Mouse (Mus musculus): ENCODE results near the gene Sf3a3. TPM values are rescaled to one million over a fixed set of nuclear protein-coding genes. Genes with fewer than 3 reads are reported as not detected.
"Not testable (repeated sequence)": the region's sequence is repeated elsewhere in the genome, so short reads cannot be mapped to it uniquely, and the experiment has no call there.

The Sf3a3 gene
- total RNA-seq, 1 experiment: 117 TPM

GRCm38 (mm10) chr4:124708200-124708517 is 6.4 kb upstream of the Sf3a3 start:
- H3K36me3 ChIP-seq (ENCODE audit: control insufficient read depth, insufficient read depth, low read length, poor library complexity, severe bottlenecking); H3K9me3 ChIP-seq (ENCODE audit: control insufficient read depth, insufficient read depth, low read depth, low read length); DNase-seq (ENCODE audit: low read depth, low spot score); in situ Hi-C loops (cut with MboI; ENCODE audit: low sequenced_read_pairs in 2 of 2, unreplicated experiment in 2 of 2): not testable (repeated sequence)
- Histone ChIP-seq H3K4me1 (ENCODE audit: control insufficient read depth in 2 of 2, insufficient read depth in 2 of 2, low read length in 2 of 2, poor library complexity in 1 of 2) (peaks cover 4 to 34% of the 10 kb centered on the region in 2 experiments; a peak in 3 of 4 replicates), H3K9ac (ENCODE audit: insufficient read depth, low read depth, low read length, poor library complexity, severe bottlenecking) (peak overlapping the region; percentile 80), H3K27ac (ENCODE audit: insufficient read depth, low read depth, low read length, poor library complexity, severe bottlenecking) (peak overlapping the region; percentile 93), H3K4me3 (ENCODE audit: insufficient read depth in 1 of 2, low read depth in 1 of 2, low read length in 2 of 2, poor library complexity in 1 of 2, severe bottlenecking in 1 of 2) (peak overlapping the region in 1 of 2 experiments; percentile 57; a peak in 3 of 4 replicates)
- peak; percentile 81; the same call in 1 of the 2 replicates for TF ChIP-seq ZNF384 (IDR thresholded peaks at IDR 0.05; ENCODE audit: low read depth, low read length)

GRCm38 (mm10) chr4:124708518-124709477 is 5.8 kb upstream of the Sf3a3 start:
- peak; percentile 83 for DNase-seq (ENCODE audit: low read depth, low spot score)
- in situ Hi-C loops (cut with MboI; ENCODE audit: low sequenced_read_pairs in 2 of 2, unreplicated experiment in 2 of 2): no loop called here
- Histone ChIP-seq H3K4me1 (ENCODE audit: control insufficient read depth in 2 of 2, insufficient read depth in 2 of 2, low read length in 2 of 2, poor library complexity in 1 of 2) (peaks cover 2 to 27% of the 10 kb centered on the region in 2 experiments; a peak in 3 of 4 replicates), H3K4me3 (ENCODE audit: insufficient read depth in 1 of 2, low read depth in 1 of 2, low read length in 2 of 2, poor library complexity in 1 of 2, severe bottlenecking in 1 of 2) (peak overlapping the region; percentile 57 to 62), H3K9ac (ENCODE audit: insufficient read depth, low read depth, low read length, poor library complexity, severe bottlenecking) (peak overlapping the region; percentile 80), H3K9me3 (ENCODE audit: control insufficient read depth, insufficient read depth, low read depth, low read length) (no peaks in the 10 kb centered on the region), H3K27ac (ENCODE audit: insufficient read depth, low read depth, low read length, poor library complexity, severe bottlenecking) (peak overlapping the region; percentile 93), H3K36me3 (ENCODE audit: control insufficient read depth, insufficient read depth, low read length, poor library complexity, severe bottlenecking) (peaks cover 4% of the 10 kb centered on the region; the same call in 1 of the 2 replicates)
- TF ChIP-seq ZNF384 (IDR thresholded peaks at IDR 0.05; ENCODE audit: low read depth, low read length) (peak; percentile 50; the same call in 1 of the 2 replicates), HCFC1 (IDR thresholded peaks at IDR 0.05; ENCODE audit: borderline replicate concordance, insufficient read depth, low read length) (no peak), MAFK (IDR thresholded peaks at IDR 0.05; ENCODE audit: insufficient read depth, low read depth, low read length) (no peak), CHD2 (IDR thresholded peaks at IDR 0.05; ENCODE audit: low read depth, low read length) (0 out of 2 replicates have a peak, but pooled peaks have one; percentile 7), ZC3H11A (IDR thresholded peaks at IDR 0.05; ENCODE audit: borderline replicate concordance, low read depth, low read length) (no peak)

GRCm38 (mm10) chr4:124709961-124710446 is 4.6 kb upstream of the Sf3a3 start:
- H3K9ac ChIP-seq (ENCODE audit: insufficient read depth, low read depth, low read length, poor library complexity, severe bottlenecking): peak overlapping the region; percentile 72
- H3K36me3 ChIP-seq (ENCODE audit: control insufficient read depth, insufficient read depth, low read length, poor library complexity, severe bottlenecking): peaks cover 4% of the 10 kb centered on the region; the same call in 1 of the 2 replicates
- H3K9me3 ChIP-seq (ENCODE audit: control insufficient read depth, insufficient read depth, low read depth, low read length): no peaks in the 10 kb centered on the region
- in situ Hi-C loops (cut with MboI; ENCODE audit: low sequenced_read_pairs in 2 of 2, unreplicated experiment in 2 of 2): no loop called here
- no peak for TF ChIP-seq CHD2 (IDR thresholded peaks at IDR 0.05; ENCODE audit: low read depth, low read length)
- no peak for TF ChIP-seq ZC3H11A (IDR thresholded peaks at IDR 0.05; ENCODE audit: borderline replicate concordance, low read depth, low read length)
- TF ChIP-seq HCFC1 (IDR thresholded peaks at IDR 0.05; ENCODE audit: borderline replicate concordance, insufficient read depth, low read length): no peak
- no peak for TF ChIP-seq ZNF384 (IDR thresholded peaks at IDR 0.05; ENCODE audit: low read depth, low read length)
- no peak for TF ChIP-seq MAFK (IDR thresholded peaks at IDR 0.05; ENCODE audit: insufficient read depth, low read depth, low read length)
- H3K4me3 ChIP-seq (ENCODE audit: insufficient read depth in 1 of 2, low read depth in 1 of 2, low read length in 2 of 2, poor library complexity in 1 of 2, severe bottlenecking in 1 of 2): peak overlapping the region; percentile 34 to 51
- H3K4me1 ChIP-seq (ENCODE audit: control insufficient read depth in 2 of 2, insufficient read depth in 2 of 2, low read length in 2 of 2, poor library complexity in 1 of 2): peaks cover 2 to 20% of the 10 kb centered on the region in 2 experiments; a peak in 3 of 4 replicates
- H3K27ac ChIP-seq (ENCODE audit: insufficient read depth, low read depth, low read length, poor library complexity, severe bottlenecking): 0 out of 2 replicates have a peak overlapping the region, but pooled peaks have one; percentile 30
- no peak for DNase-seq (ENCODE audit: low read depth, low spot score)

- peaks cover 5% of the 10 kb centered on the region; the same call in 1 of the 2 replicates for H3K36me3 ChIP-seq (ENCODE audit: control insufficient read depth, insufficient read depth, low read length, poor library complexity, severe bottlenecking)
- DNase-seq (ENCODE audit: low read depth, low spot score): no peak
- no peak overlapping the region for H3K27ac ChIP-seq (ENCODE audit: insufficient read depth, low read depth, low read length, poor library complexity, severe bottlenecking)
- TF ChIP-seq ZC3H11A (IDR thresholded peaks at IDR 0.05; ENCODE audit: borderline replicate concordance, low read depth, low read length) (no peak), CHD2 (IDR thresholded peaks at IDR 0.05; ENCODE audit: low read depth, low read length) (no peak), ZNF384 (IDR thresholded peaks at IDR 0.05; ENCODE audit: low read depth, low read length) (no peak), HCFC1 (IDR thresholded peaks at IDR 0.05; ENCODE audit: borderline replicate concordance, insufficient read depth, low read length) (no peak), MAFK (IDR thresholded peaks at IDR 0.05; ENCODE audit: insufficient read depth, low read depth, low read length) (no peak)
- no peak overlapping the region for H3K4me3 ChIP-seq (ENCODE audit: insufficient read depth in 1 of 2, low read depth in 1 of 2, low read length in 2 of 2, poor library complexity in 1 of 2, severe bottlenecking in 1 of 2)
- no peaks in the 10 kb centered on the region for H3K9me3 ChIP-seq (ENCODE audit: control insufficient read depth, insufficient read depth, low read depth, low read length)
- in situ Hi-C loops (cut with MboI; ENCODE audit: low sequenced_read_pairs in 2 of 2, unreplicated experiment in 2 of 2): no loop called here
- H3K9ac ChIP-seq (ENCODE audit: insufficient read depth, low read depth, low read length, poor library complexity, severe bottlenecking): no peak overlapping the region
- H3K4me1 ChIP-seq (ENCODE audit: control insufficient read depth in 2 of 2, insufficient read depth in 2 of 2, low read length in 2 of 2, poor library complexity in 1 of 2): peaks cover 3 to 15% of the 10 kb centered on the region in 2 experiments; a peak in 1 of 4 replicates
Measured at GRCm38 (mm10) chr4:124710776-124711291, 3.7 kb upstream of the Sf3a3 start.

All from ES-E14 (cell line).